Mouse (Mus musculus) MEL (cell line): ENCODE measurements around the gene Ust. TPM values are rescaled to one million over a fixed set of nuclear protein-coding genes. Genes with fewer than 3 reads are reported as not detected.

Experiments
- DNase-seq: peaks from one replicate; pipeline ENCODE4 v3.0.0; 2011; ENCODE audit warnings: low read depth, low spot score
- H3K27ac ChIP-seq: 2 replicates; pipeline ENCODE4 v1.5.1; 2012; ENCODE audit warnings: low read depth, mild to moderate bottlenecking, control low read depth, low read length, moderate library complexity; ENCODE audit not compliant: control insufficient read depth
- H3K27me3 ChIP-seq, 2 experiments: fragments of 150-350 bp in 1 of 2; sonication (generic) in 1 of 2; 2 replicates each; pipeline ENCODE4 v1.6.1; 2012; ENCODE audit warnings: low read length in 2 of 2, mild to moderate bottlenecking in 2 of 2, improper control_type of control experiment in 1 of 2, moderate library complexity in 1 of 2; ENCODE audit not compliant: insufficient read depth in 2 of 2, control insufficient read depth in 1 of 2
- H3K36me3 ChIP-seq, 2 experiments: 2 replicates each; pipeline ENCODE4 v1.6.1; 2012 to 2014; ENCODE audit warnings: low read length in 2 of 2, improper control_type of control experiment in 1 of 2, inconsistent platforms in 1 of 2, mild to moderate bottlenecking in 1 of 2; ENCODE audit not compliant: insufficient read depth in 2 of 2, control insufficient read depth in 1 of 2
- H3K4me1 ChIP-seq, 2 experiments: fragments of 150-350 bp in 1 of 2; sonication (generic) in 1 of 2; 2 replicates each; pipeline ENCODE4 v1.6.1; 2012; ENCODE audit warnings: low read length in 2 of 2, improper control_type of control experiment in 1 of 2, mild to moderate bottlenecking in 1 of 2; ENCODE audit not compliant: insufficient read depth in 2 of 2, control insufficient read depth in 1 of 2
- H3K4me3 ChIP-seq, 2 experiments: fragments of 150-350 bp in 1 of 2; sonication (generic) in 1 of 2; 2 replicates each; pipeline ENCODE4 v1.5.1; 2012; ENCODE audit warnings: low read depth in 2 of 2, low read length in 2 of 2, mild to moderate bottlenecking in 2 of 2, moderate library complexity in 2 of 2, control low read depth in 1 of 2, improper control_type of control experiment in 1 of 2; ENCODE audit not compliant: control insufficient read depth in 1 of 2, insufficient read depth in 1 of 2
- H3K79me2 ChIP-seq: 2 replicates; pipeline ENCODE4 v1.6.1; 2012; ENCODE audit warnings: mild to moderate bottlenecking, low read length, moderate library complexity; ENCODE audit not compliant: control insufficient read depth, poor library complexity, insufficient read depth
- H3K9ac ChIP-seq: 2 replicates; pipeline ENCODE4 v1.6.1; 2012; ENCODE audit warnings: low read depth, mild to moderate bottlenecking, control low read depth, low read length, moderate library complexity; ENCODE audit not compliant: control insufficient read depth, poor library complexity, severe bottlenecking
- H3K9me3 ChIP-seq: fragments of 150-350 bp; sonication (generic); replicated peaks from 2 replicates; pipeline ENCODE4 v1.6.1; 2012; ENCODE audit warnings: mild to moderate bottlenecking, low read length, improper control_type of control experiment, moderate library complexity; ENCODE audit not compliant: insufficient read depth
- BHLHE40 ChIP-seq: IDR thresholded peaks from 2 replicates; pipeline ENCODE4 v1.6.1; 2012; ENCODE audit warnings: low read depth, mild to moderate bottlenecking, inconsistent platforms, low read length, improper control_type of control experiment, borderline replicate concordance
- CHD1 ChIP-seq: IDR thresholded peaks from 2 replicates; pipeline ENCODE4 v1.6.1; 2012; ENCODE audit warnings: low read depth, mild to moderate bottlenecking, inconsistent platforms, low read length, improper control_type of control experiment
- CTCF ChIP-seq, 3 experiments: IDR thresholded peaks in 2 of 3; conservative IDR thresholded peaks in 1 of 3; 2 replicates each; pipeline ENCODE4 v1.5.1; 2011 to 2012; ENCODE audit warnings: low read length in 3 of 3, low read depth in 2 of 3, mild to moderate bottlenecking in 2 of 3, improper control_type of control experiment in 1 of 3, inconsistent platforms in 1 of 3, mixed read lengths in 1 of 3, moderate library complexity in 1 of 3; ENCODE audit not compliant: control insufficient read depth in 1 of 3, insufficient read depth in 1 of 3, poor library complexity in 1 of 3, severe bottlenecking in 1 of 3
- EP300 ChIP-seq, 2 experiments: IDR thresholded peaks; 2 replicates each; pipeline ENCODE4 v1.6.1; 2011; ENCODE audit warnings: improper control_type of control experiment in 2 of 2, low read length in 2 of 2, low read depth in 1 of 2, mild to moderate bottlenecking in 1 of 2
- GABPA ChIP-seq: IDR thresholded peaks from 2 replicates; pipeline ENCODE4 v1.6.1; 2012; ENCODE audit warnings: low read depth, mild to moderate bottlenecking, inconsistent platforms, low read length, improper control_type of control experiment, moderate library complexity
- MAZ ChIP-seq: IDR thresholded peaks from 2 replicates; pipeline ENCODE4 v1.6.1; 2012; ENCODE audit warnings: low read depth, mild to moderate bottlenecking, inconsistent platforms, low read length, improper control_type of control experiment
- MYC ChIP-seq: IDR thresholded peaks from 2 replicates; pipeline ENCODE4 v1.6.1; 2011; ENCODE audit warnings: low read depth, mild to moderate bottlenecking, low read length, improper control_type of control experiment, moderate library complexity
- POLR2AphosphoS5 ChIP-seq: IDR thresholded peaks from 2 replicates; pipeline ENCODE4 v1.6.1; 2012; ENCODE audit warnings: low read depth, borderline replicate concordance, mild to moderate bottlenecking, inconsistent platforms, low read length, moderate library complexity, mixed read lengths
- RAD21 ChIP-seq: IDR thresholded peaks from 2 replicates; pipeline ENCODE4 v1.6.1; 2011; ENCODE audit warnings: mild to moderate bottlenecking, low read depth, low read length, improper control_type of control experiment
- SIN3A ChIP-seq: IDR thresholded peaks from 2 replicates; pipeline ENCODE4 v1.6.1; 2012; ENCODE audit warnings: low read length, improper control_type of control experiment, inconsistent platforms
- SMC3 ChIP-seq: IDR thresholded peaks from 2 replicates; pipeline ENCODE4 v1.6.1; 2011; ENCODE audit warnings: low read depth, low read length, improper control_type of control experiment
- USF2 ChIP-seq, 2 experiments: IDR thresholded peaks; 2 replicates each; pipeline ENCODE4 v1.6.1; 2011 to 2012; ENCODE audit warnings: improper control_type of control experiment in 2 of 2, low read length in 2 of 2, borderline replicate concordance in 1 of 2, inconsistent platforms in 1 of 2, low read depth in 1 of 2, mild to moderate bottlenecking in 1 of 2; ENCODE audit not compliant: insufficient read depth in 1 of 2
- ZNF384 ChIP-seq: IDR thresholded peaks from 2 replicates; pipeline ENCODE4 v1.6.1; 2012; ENCODE audit warnings: low read depth, mild to moderate bottlenecking, inconsistent platforms, low read length, improper control_type of control experiment
- polyA plus RNA-seq, 2 experiments: library from polyadenylated mRNA; stranded (reverse) in 1 of 2; unstranded in 1 of 2; fragments of >175 nt in 1 of 2; fragments of >200 nt in 1 of 2; gene quantifications; 2 replicates each; pipeline versions ENCODE4 v1.2.1 to v1.2.4; 2012; ENCODE audit warnings: low replicate concordance in 2 of 2, low read depth in 1 of 2; ENCODE audit not compliant: insufficient read length in 2 of 2, insufficient read depth in 1 of 2, missing spikeins in 1 of 2
- total RNA-seq: library from RNA; depleted of rRNA; stranded (reverse); fragments of 300-350 nt; gene quantifications from 2 replicates; pipeline ENCODE4 v1.2.3, GENCODE M21; 2012

Ust gene
- total and polyA plus RNA-seq, 3 experiments = not detected

- H3K27ac ChIP-seq = no peak overlapping the region
- peak; percentile 0 for DNase-seq
- H3K9ac ChIP-seq = no peak overlapping the region
- no peaks in the 10 kb centered on the region for H3K36me3 ChIP-seq
- TF ChIP-seq ZNF384 (no peak), USF2 (IDR thresholded peaks at IDR 0.05; ENCODE audit: borderline replicate concordance in 1 of 2, insufficient read depth in 1 of 2, low read depth in 1 of 2, low read length in 2 of 2) (no peak), MYC (no peak), CHD1 (no peak), RAD21 (no peak), SIN3A (no peak), POLR2AphosphoS5 (no peak), GABPA (no peak), SMC3 (no peak), EP300 (IDR thresholded peaks at IDR 0.05; ENCODE audit: low read depth in 1 of 2, low read length in 2 of 2) (no peak), BHLHE40 (no peak), MAZ (no peak), CTCF (IDR thresholded peaks at IDR 0.05 in 2 of 3, conservative IDR thresholded peaks at IDR 0.05 in 1 of 3; ENCODE audit: control insufficient read depth in 1 of 3, insufficient read depth in 1 of 3, low read depth in 2 of 3, low read length in 3 of 3, poor library complexity in 1 of 3, severe bottlenecking in 1 of 3) (no peak)
- H3K9me3 ChIP-seq = no peaks in the 10 kb centered on the region
- no peaks in the 10 kb centered on the region for H3K4me1 ChIP-seq
- no peak overlapping the region for H3K4me3 ChIP-seq
- H3K27me3 ChIP-seq = no peaks in the 10 kb centered on the region
- H3K79me2 ChIP-seq = no peaks in the 10 kb centered on the region
Observed at GRCm38 (mm10) chr10:8171556-8171955, 347.1 kb downstream of the Ust start.
